Mouse (Mus musculus) thymus, postnatal 0 days (tissue): ENCODE data around the gene Olfml1. TPM values are rescaled to one million over a fixed set of nuclear protein-coding genes. Genes with fewer than 3 reads are reported as not detected.

ENCODE experiments used
- DNase-seq: peaks from one replicate; pipeline ENCODE4 v3.0.0-alpha.2; 2015; ENCODE audit warnings: low spot score
- polyA plus RNA-seq: library from polyadenylated mRNA; unstranded; fragments of >200 nt; fragmentation: Nextera tagmentation; extraction: Ambion mirVana; gene quantifications from 2 replicates; pipeline ENCODE4 v1.2.1, GENCODE M21; 2015

The Olfml1 gene
- 12.7 and 14.3 TPM in 2 replicates for polyA plus RNA-seq

GRCm38 (mm10) chr7:107567261-107567671, at the start of gene Olfml1:
TSS of gene Olfml1 (plus strand) at chr7:107567446.
- DNase-seq: no peak

GRCm38 (mm10) chr7:107519256-107520025, 47.8 kb upstream of the Olfml1 start:
- no peak for DNase-seq

- DNase-seq: no peak
Measured at GRCm38 (mm10) chr7:107521411-107521810, 45.8 kb upstream of the Olfml1 start.

GRCm38 (mm10) chr7:107526299-107526698, 40.9 kb upstream of the Olfml1 start:
- DNase-seq: no peak

- no peak for DNase-seq
Measured at GRCm38 (mm10) chr7:107528169-107528772, 39.0 kb upstream of the Olfml1 start.

- DNase-seq: no peak
Measured at GRCm38 (mm10) chr7:107529364-107529763, 37.9 kb upstream of the Olfml1 start.

- DNase-seq: no peak
Measured at GRCm38 (mm10) chr7:107535311-107535710, 31.9 kb upstream of the Olfml1 start.

GRCm38 (mm10) chr7:107536516-107536915, 30.7 kb upstream of the Olfml1 start:
- DNase-seq: no peak

- no peak for DNase-seq
Measured at GRCm38 (mm10) chr7:107540034-107540433, 27.2 kb upstream of the Olfml1 start.

- DNase-seq: no peak
Measured at GRCm38 (mm10) chr7:107545011-107545410, 22.2 kb upstream of the Olfml1 start.

GRCm38 (mm10) chr7:107547872-107548271, 19.4 kb upstream of the Olfml1 start:
- no peak for DNase-seq

GRCm38 (mm10) chr7:107553461-107553860, 13.8 kb upstream of the Olfml1 start:
- DNase-seq: no peak

- DNase-seq: no peak
Measured at GRCm38 (mm10) chr7:107555906-107556305, 11.3 kb upstream of the Olfml1 start.

GRCm38 (mm10) chr7:107560675-107561074, 6.6 kb upstream of the Olfml1 start:
- DNase-seq: no peak

- no peak for DNase-seq
Measured at GRCm38 (mm10) chr7:107561584-107561983, 5.7 kb upstream of the Olfml1 start.

- no peak for DNase-seq
Measured at GRCm38 (mm10) chr7:107563727-107564126, 3.5 kb upstream of the Olfml1 start.

- DNase-seq: no peak
Measured at GRCm38 (mm10) chr7:107567674-107568073, 428 bp downstream of the Olfml1 start.

GRCm38 (mm10) chr7:107568971-107569370, 1.7 kb downstream of the Olfml1 start:
- DNase-seq: no peak

GRCm38 (mm10) chr7:107573856-107574255, 6.6 kb downstream of the Olfml1 start:
- peak; percentile 8 for DNase-seq

GRCm38 (mm10) chr7:107574276-107574675, 7.0 kb downstream of the Olfml1 start:
- no peak for DNase-seq

GRCm38 (mm10) chr7:107592641-107593040, 25.4 kb downstream of the Olfml1 start:
- DNase-seq: no peak

- no peak for DNase-seq
Measured at GRCm38 (mm10) chr7:107593904-107594303, 26.7 kb downstream of the Olfml1 start.

GRCm38 (mm10) chr7:107594325-107594856, 27.1 kb downstream of the Olfml1 start:
- peak; percentile 67 for DNase-seq
